9 mouse cellular contexts compared by ENCODE assay signal in genomic region chr2:153131019-153131418, GRCm38 (mm10). TPM values are rescaled to one million over a fixed set of nuclear protein-coding genes. Genes with fewer than 3 reads are reported as not detected.
DNase-seq lines count a peak whose midpoint lies in the region; ATAC-seq and TF ChIP-seq lines count a peak whose summit lies in the region.
"Had no signal": no experiment of that assay in that cellular context is flagged by ENCODE, and none has a peak within 500 bp of the region (broad histone marks: within the 10 kb centered on the region; RNA-seq: fewer than 3 reads in every experiment).

No protein-coding gene starts in this region.

- no peak overlapping the region for H3K4me2 ChIP-seq in forebrain, postnatal 0 days (ENCODE audit: low read depth)
- H3K4me2 ChIP-seq in forebrain, embryonic 15.5 days (replicated peaks): no peak overlapping the region
- H3K4me2 ChIP-seq in midbrain, postnatal 0 days (ENCODE audit: low read depth, low read length, poor library complexity, severe bottlenecking): no peak overlapping the region
- no peak overlapping the region for H3K4me2 ChIP-seq in midbrain, embryonic 15.5 days
- H3K4me2 ChIP-seq: intestine, embryonic 15.5 days had no signal

- no peak overlapping the region for H3K27ac ChIP-seq in forebrain, postnatal 0 days (ENCODE audit: low read depth, low read length)
- no peak overlapping the region for H3K27ac ChIP-seq in forebrain, embryonic 15.5 days (replicated peaks)
- no peak overlapping the region for H3K27ac ChIP-seq in midbrain, postnatal 0 days (ENCODE audit: low read depth, low read length)
- no peak overlapping the region for H3K27ac ChIP-seq in midbrain, embryonic 10.5 days (replicated peaks)
- H3K27ac ChIP-seq in embryonic facial prominence, embryonic 10.5 days (replicated peaks): no peak overlapping the region
- no peak overlapping the region for H3K27ac ChIP-seq in small intestine, adult 2 months (ENCODE audit: insufficient read depth, low read depth, low read length)
- no peak overlapping the region for H3K27ac ChIP-seq in midbrain, embryonic 15.5 days
- H3K27ac ChIP-seq: intestine, embryonic 15.5 days had no signal

- no peak overlapping the region for H3K9ac ChIP-seq in forebrain, postnatal 0 days
- H3K9ac ChIP-seq in forebrain, embryonic 15.5 days (replicated peaks): no peak overlapping the region
- no peak overlapping the region for H3K9ac ChIP-seq in midbrain, postnatal 0 days (replicated peaks; ENCODE audit: low read length, poor library complexity, severe bottlenecking)
- no peak overlapping the region for H3K9ac ChIP-seq in midbrain, embryonic 15.5 days
- H3K9ac ChIP-seq: intestine, embryonic 15.5 days had no signal

- 13% methylated on average over 6 of the region's 6 CpGs for WGBS in forebrain, postnatal 0 days
- WGBS in forebrain, embryonic 15.5 days: 13% methylated on average over 6 of the region's 6 CpGs
- 16% methylated on average over 6 of the region's 6 CpGs for WGBS in midbrain, postnatal 0 days
- 16% methylated on average over 6 of the region's 6 CpGs for WGBS in midbrain, embryonic 10.5 days
- WGBS in embryonic facial prominence, embryonic 10.5 days: 15% methylated on average over 6 of the region's 6 CpGs
- 18% methylated on average over 6 of the region's 6 CpGs for WGBS in small intestine, adult 2 months
- WGBS in midbrain, embryonic 15.5 days: 17% methylated on average over 6 of the region's 6 CpGs

- H3K36me3 ChIP-seq in forebrain, postnatal 0 days (ENCODE audit: insufficient read depth): no peaks in the 10 kb centered on the region
- H3K36me3 ChIP-seq in forebrain, embryonic 15.5 days: no peaks in the 10 kb centered on the region
- H3K36me3 ChIP-seq in midbrain, postnatal 0 days (ENCODE audit: insufficient read depth, low read length): no peaks in the 10 kb centered on the region
- H3K36me3 ChIP-seq in midbrain, embryonic 10.5 days: no peaks in the 10 kb centered on the region
- H3K36me3 ChIP-seq in embryonic facial prominence, embryonic 10.5 days (replicated peaks): no peaks in the 10 kb centered on the region
- H3K36me3 ChIP-seq in small intestine, adult 2 months (ENCODE audit: control insufficient read depth, insufficient read depth, low read length): no peaks in the 10 kb centered on the region; the same call in 1 of the 2 replicates
- H3K36me3 ChIP-seq in midbrain, embryonic 15.5 days (replicated peaks): no peaks in the 10 kb centered on the region
- H3K36me3 ChIP-seq: intestine, embryonic 15.5 days had no signal

- TF ChIP-seq CTCF in forebrain, postnatal 0 days (IDR thresholded peaks at IDR 0.05; ENCODE audit: low read depth): peak; percentile 50
- TF ChIP-seq CTCF in midbrain, postnatal 0 days (IDR thresholded peaks at IDR 0.05): peak; percentile 55
- 0 out of 2 replicates have a peak, but pooled peaks have one; percentile 23 for TF ChIP-seq CTCF in small intestine, adult 2 months (IDR thresholded peaks at IDR 0.05; ENCODE audit: extremely low read depth, insufficient read length, insufficient replicate concordance, low read depth, low read length)

- H3K4me1 ChIP-seq in forebrain, postnatal 0 days (ENCODE audit: insufficient read depth): no peaks in the 10 kb centered on the region
- H3K4me1 ChIP-seq in forebrain, embryonic 15.5 days: no peaks in the 10 kb centered on the region
- H3K4me1 ChIP-seq in midbrain, postnatal 0 days (ENCODE audit: insufficient read depth, low read length): no peaks in the 10 kb centered on the region
- H3K4me1 ChIP-seq in midbrain, embryonic 10.5 days: no peaks in the 10 kb centered on the region
- peaks cover 4% of the 10 kb centered on the region; the same call in 1 of the 2 replicates for H3K4me1 ChIP-seq in embryonic facial prominence, embryonic 10.5 days
- H3K4me1 ChIP-seq in small intestine, adult 2 months (ENCODE audit: control insufficient read depth, insufficient read depth, insufficient read length, low read length): no peaks in the 10 kb centered on the region
- H3K4me1 ChIP-seq in midbrain, embryonic 15.5 days: no peaks in the 10 kb centered on the region
- H3K4me1 ChIP-seq: intestine, embryonic 15.5 days had no signal

- no peak overlapping the region for H3K4me3 ChIP-seq in forebrain, postnatal 0 days (ENCODE audit: low read depth, low read length)
- no peak overlapping the region for H3K4me3 ChIP-seq in forebrain, embryonic 15.5 days
- H3K4me3 ChIP-seq in midbrain, postnatal 0 days (ENCODE audit: low read depth, low read length): no peak overlapping the region
- H3K4me3 ChIP-seq in midbrain, embryonic 10.5 days: no peak overlapping the region
- H3K4me3 ChIP-seq in embryonic facial prominence, embryonic 10.5 days: no peak overlapping the region
- H3K4me3 ChIP-seq in small intestine, adult 2 months (ENCODE audit: low read depth, low read length): no peak overlapping the region
- H3K4me3 ChIP-seq in midbrain, embryonic 15.5 days: no peak overlapping the region
- H3K4me3 ChIP-seq: intestine, embryonic 15.5 days had no signal

- no peaks in the 10 kb centered on the region for H3K27me3 ChIP-seq in forebrain, postnatal 0 days (ENCODE audit: insufficient read depth, low read length)
- no peaks in the 10 kb centered on the region for H3K27me3 ChIP-seq in forebrain, embryonic 15.5 days
- H3K27me3 ChIP-seq in midbrain, postnatal 0 days (ENCODE audit: insufficient read depth, low read length): no peaks in the 10 kb centered on the region
- no peaks in the 10 kb centered on the region for H3K27me3 ChIP-seq in midbrain, embryonic 10.5 days (ENCODE audit: low read depth, poor library complexity, severe bottlenecking)
- 0 out of 2 replicates have a peak, but pooled peaks cover 3% of the 10 kb centered on the region for H3K27me3 ChIP-seq in embryonic facial prominence, embryonic 10.5 days (replicated peaks; ENCODE audit: low read depth, poor library complexity, severe bottlenecking)
- no peaks in the 10 kb centered on the region for H3K27me3 ChIP-seq in small intestine, adult 2 months (ENCODE audit: control insufficient read depth, insufficient read depth, low read length)
- no peaks in the 10 kb centered on the region for H3K27me3 ChIP-seq in midbrain, embryonic 15.5 days (replicated peaks)
- H3K27me3 ChIP-seq: intestine, embryonic 15.5 days had no signal

- no peak for TF ChIP-seq POLR2A in small intestine, adult 2 months (IDR thresholded peaks at IDR 0.05; ENCODE audit: low read depth, low read length)

- DNase-seq in forebrain, postnatal 0 days: no peak
- no peak for DNase-seq in midbrain, postnatal 0 days (ENCODE audit: low spot score)
- DNase-seq in midbrain, embryonic 10.5 days (ENCODE audit: low spot score): no peak
- peak; percentile 26 for DNase-seq in embryonic facial prominence, embryonic 10.5 days (ENCODE audit: low spot score)
- no peak for DNase-seq in urinary bladder, adult 18-20 months (ENCODE audit: low spot score in 2 of 2)

- ATAC-seq in forebrain, postnatal 0 days: no peak
- no peak for ATAC-seq in forebrain, embryonic 15.5 days (replicated peaks)
- ATAC-seq in midbrain, postnatal 0 days (ENCODE audit: low FRiP score): no peak
- no peak for ATAC-seq in midbrain, embryonic 15.5 days (replicated peaks)
- ATAC-seq: intestine, embryonic 15.5 days had no signal

- no peaks in the 10 kb centered on the region for H3K9me3 ChIP-seq in forebrain, postnatal 0 days (ENCODE audit: low read length)
- H3K9me3 ChIP-seq in forebrain, embryonic 15.5 days: no peaks in the 10 kb centered on the region
- H3K9me3 ChIP-seq in midbrain, postnatal 0 days (ENCODE audit: low read length): no peaks in the 10 kb centered on the region
- no peaks in the 10 kb centered on the region for H3K9me3 ChIP-seq in midbrain, embryonic 10.5 days (replicated peaks)
- H3K9me3 ChIP-seq in embryonic facial prominence, embryonic 10.5 days: no peaks in the 10 kb centered on the region
- no peaks in the 10 kb centered on the region for H3K9me3 ChIP-seq in midbrain, embryonic 15.5 days
- H3K9me3 ChIP-seq: intestine, embryonic 15.5 days had no signal

RNA-seq across cellular contexts. Expression of gene Hck, which starts 22.8 kb away (rescaled TPM):
- 3.1 and 5.7 TPM in 2 replicates for total RNA-seq in forebrain, postnatal 0 days (2014; rRNA removed)
- 2.6 and 3.5 TPM in 2 replicates for polyA plus RNA-seq in forebrain, postnatal 0 days (2015; fragmentation: Nextera tagmentation; extraction: Ambion mirVana)
- 1.2 and 1.4 TPM in 2 replicates for polyA plus RNA-seq in forebrain, embryonic 15.5 days (2015; fragmentation: Nextera tagmentation; extraction: Ambion mirVana)
- total RNA-seq in midbrain, postnatal 0 days (2014; rRNA removed): 11.7 and 13.7 TPM in 2 replicates
- polyA plus RNA-seq in midbrain, postnatal 0 days (2015; fragmentation: Nextera tagmentation; extraction: Ambion mirVana): 8.7 and 9.6 TPM in 2 replicates
- 2.1 and 2.2 TPM in 2 replicates for polyA plus RNA-seq in midbrain, embryonic 10.5 days (2016; fragmentation: Nextera tagmentation; extraction: Ambion mirVana)
- polyA plus RNA-seq in embryonic facial prominence, embryonic 10.5 days (2016; fragmentation: Nextera tagmentation; extraction: Ambion mirVana): 1.3 and 1.4 TPM in 2 replicates
- 16.8 and 31.9 TPM in 2 replicates for polyA plus RNA-seq in small intestine, adult 2 months (2012; rRNA removed)
- polyA plus RNA-seq in midbrain, embryonic 15.5 days (2015; fragmentation: Nextera tagmentation; extraction: Ambion mirVana): 2.9 and 3.3 TPM in 2 replicates

RNA-seq across cellular contexts. Expression of gene Tm9sf4, which starts 30.1 kb away (rescaled TPM):
- total RNA-seq in forebrain, postnatal 0 days (2014; rRNA removed): 42.8 and 60.4 TPM in 2 replicates
- 52.5 and 69.3 TPM in 2 replicates for polyA plus RNA-seq in forebrain, postnatal 0 days (2015; fragmentation: Nextera tagmentation; extraction: Ambion mirVana)
- polyA plus RNA-seq in forebrain, embryonic 15.5 days (2015; fragmentation: Nextera tagmentation; extraction: Ambion mirVana): 70.0 and 71.9 TPM in 2 replicates
- 61.9 and 64.5 TPM in 2 replicates for total RNA-seq in midbrain, postnatal 0 days (2014; rRNA removed)
- 72.2 and 84.2 TPM in 2 replicates for polyA plus RNA-seq in midbrain, postnatal 0 days (2015; fragmentation: Nextera tagmentation; extraction: Ambion mirVana)
- 82.5 and 82.8 TPM in 2 replicates for polyA plus RNA-seq in midbrain, embryonic 10.5 days (2016; fragmentation: Nextera tagmentation; extraction: Ambion mirVana)
- polyA plus RNA-seq in embryonic facial prominence, embryonic 10.5 days (2016; fragmentation: Nextera tagmentation; extraction: Ambion mirVana): 68.2 and 73.0 TPM in 2 replicates
- 18.3 and 27.9 TPM in 2 replicates for polyA plus RNA-seq in small intestine, adult 2 months (2012; rRNA removed)
- 82.0 and 88.7 TPM in 2 replicates for polyA plus RNA-seq in midbrain, embryonic 15.5 days (2015; fragmentation: Nextera tagmentation; extraction: Ambion mirVana)
